Mouse (Mus musculus): ENCODE results near the gene Uvssa.

DNA sequence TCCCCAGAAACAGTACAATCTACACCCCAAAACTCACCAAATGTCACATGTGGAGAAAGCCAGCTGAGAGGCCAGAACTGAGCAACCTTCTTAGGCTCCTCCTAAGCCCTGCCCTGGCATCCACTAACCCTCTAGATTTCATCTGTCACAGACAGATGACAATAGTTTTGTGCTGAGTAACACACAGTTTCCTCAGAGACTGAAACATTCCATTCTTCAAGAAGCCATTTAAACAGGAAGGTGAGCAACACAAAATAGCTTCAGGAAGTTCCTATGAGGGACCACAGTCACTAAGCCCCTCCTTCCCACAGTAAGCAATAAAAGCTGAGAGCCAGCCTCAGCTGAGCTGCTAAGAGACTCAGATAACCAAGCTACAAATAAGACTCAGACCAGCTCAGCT lies 49.1 kb downstream of the Uvssa start:
- TF ChIP-seq GATA1 (IDR thresholded peaks at IDR 0.05; ENCODE audit: low read length) (no peak), TAL1 (IDR thresholded peaks at IDR 0.05; ENCODE audit: low read length) (no peak)
